In the genomic region with DNA sequence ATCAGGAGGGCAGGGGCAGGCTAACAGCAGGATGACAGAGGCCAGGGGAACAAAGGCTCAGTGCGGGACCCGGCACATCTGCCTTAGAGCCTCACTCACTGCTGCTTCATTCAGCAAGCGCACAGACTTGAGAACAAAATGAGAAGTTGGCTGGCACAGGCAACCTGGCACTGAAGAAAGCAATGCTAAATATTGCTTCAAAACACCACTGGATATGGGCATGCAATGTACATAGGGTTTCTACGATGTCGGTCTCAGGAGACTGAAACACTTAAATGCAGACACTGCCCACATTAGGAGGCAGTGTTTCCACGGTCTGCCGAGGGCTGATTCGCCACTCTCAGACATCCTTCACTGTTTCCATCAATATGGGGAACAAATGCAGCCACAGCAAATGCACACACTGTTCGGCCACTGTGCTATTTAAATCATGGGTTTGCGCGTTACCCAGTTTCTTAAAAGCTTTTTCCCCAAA, we compare ENCODE assay signal across 13 mouse cellular contexts.
DNase-seq lines count a peak whose midpoint lies in the region; ATAC-seq and TF ChIP-seq lines count a peak whose summit lies in the region.
"Had no signal": no experiment of that assay in that cellular context is flagged by ENCODE, and none has a peak within 500 bp of the region (broad histone marks: within the 10 kb centered on the region; RNA-seq: fewer than 3 reads in every experiment).

No protein-coding gene starts in this region.

- peak; percentile 30 for DNase-seq in embryonic facial prominence, embryonic 14.5 days (ENCODE audit: low spot score)
- DNase-seq in embryonic facial prominence, embryonic 10.5 days (ENCODE audit: low spot score) = no peak
- DNase-seq in frontal cortex, adult 2 months (ENCODE audit: extremely low spot score in 1 of 2, low spot score in 1 of 2) = peak; percentile 2 to 30
- DNase-seq in midbrain, embryonic 10.5 days (ENCODE audit: low spot score) = peak; percentile 23
- DNase-seq in retina, embryonic 14.5 days (ENCODE audit: low spot score) = peak; percentile 13
- DNase-seq in limb, embryonic 10.5 days (ENCODE audit: low spot score) = no peak
- DNase-seq in stomach, postnatal 0 days (ENCODE audit: low spot score) = no peak
- no peak for DNase-seq in thymus, adult 18-20 months
- DNase-seq: cerebellum, adult 9-10 months; heart, postnatal 4 days; kidney, adult 9 months had no signal

- H3K4me2 ChIP-seq in embryonic facial prominence, embryonic 14.5 days (ENCODE audit: low read depth, low read length) = no peak overlapping the region
- no peak overlapping the region for H3K4me2 ChIP-seq in stomach, postnatal 0 days (replicated peaks; ENCODE audit: low read depth)
- H3K4me2 ChIP-seq: liver, embryonic 11.5 days had no signal

- H3K4me3 ChIP-seq in embryonic facial prominence, embryonic 14.5 days (ENCODE audit: low read depth, low read length) = no peak overlapping the region
- no peak overlapping the region for H3K4me3 ChIP-seq in embryonic facial prominence, embryonic 10.5 days
- no peak overlapping the region for H3K4me3 ChIP-seq in midbrain, embryonic 10.5 days
- H3K4me3 ChIP-seq in limb, embryonic 10.5 days = no peak overlapping the region
- H3K4me3 ChIP-seq in stomach, postnatal 0 days (ENCODE audit: low read depth, low read length) = no peak overlapping the region

- no peaks in the 10 kb centered on the region for H3K4me1 ChIP-seq in embryonic facial prominence, embryonic 14.5 days (ENCODE audit: control insufficient read depth, insufficient read depth, low read length)
- H3K4me1 ChIP-seq in embryonic facial prominence, embryonic 10.5 days = no peaks in the 10 kb centered on the region
- H3K4me1 ChIP-seq in midbrain, embryonic 10.5 days = peaks cover 15% of the 10 kb centered on the region
- peaks cover 12% of the 10 kb centered on the region; the same call in 1 of the 2 replicates for H3K4me1 ChIP-seq in limb, embryonic 10.5 days
- no peaks in the 10 kb centered on the region for H3K4me1 ChIP-seq in stomach, postnatal 0 days (replicated peaks; ENCODE audit: control insufficient read depth, insufficient read depth)

- no peak for TF ChIP-seq CTCF in stomach, postnatal 0 days (IDR thresholded peaks at IDR 0.05; ENCODE audit: low read depth)

- TF ChIP-seq EP300 in stomach, postnatal 0 days (optimal IDR thresholded peaks at IDR 0.05) = no peak

- no peak for ATAC-seq in embryonic facial prominence, embryonic 14.5 days (ENCODE audit: low read depth)
- no peak for ATAC-seq in stomach, postnatal 0 days (ENCODE audit: low FRiP score, low TSS enrichment)
- ATAC-seq: lung, postnatal 0 days had no signal

- 64% methylated on average over 11 of the region's 11 CpGs for WGBS in embryonic facial prominence, embryonic 14.5 days
- WGBS in embryonic facial prominence, embryonic 10.5 days = 81% methylated on average over 11 of the region's 11 CpGs
- 69% methylated on average over 11 of the region's 11 CpGs for WGBS in midbrain, embryonic 10.5 days
- WGBS in limb, embryonic 10.5 days = 91% methylated on average over 11 of the region's 11 CpGs
- WGBS in stomach, postnatal 0 days = 80% methylated on average over 11 of the region's 11 CpGs

- H3K9me3 ChIP-seq in embryonic facial prominence, embryonic 14.5 days (ENCODE audit: control insufficient read depth, low read length) = no peaks in the 10 kb centered on the region
- no peaks in the 10 kb centered on the region for H3K9me3 ChIP-seq in embryonic facial prominence, embryonic 10.5 days
- H3K9me3 ChIP-seq in midbrain, embryonic 10.5 days (replicated peaks) = no peaks in the 10 kb centered on the region
- no peaks in the 10 kb centered on the region for H3K9me3 ChIP-seq in limb, embryonic 10.5 days (replicated peaks)
- no peaks in the 10 kb centered on the region for H3K9me3 ChIP-seq in stomach, postnatal 0 days (ENCODE audit: control insufficient read depth, low read length)

- no peak overlapping the region for H3K27ac ChIP-seq in embryonic facial prominence, embryonic 14.5 days (replicated peaks; ENCODE audit: low read depth, low read length)
- no peak overlapping the region for H3K27ac ChIP-seq in embryonic facial prominence, embryonic 10.5 days (replicated peaks)
- peak overlapping the region; percentile 63; the same call in 1 of the 2 replicates for H3K27ac ChIP-seq in midbrain, embryonic 10.5 days (replicated peaks)
- H3K27ac ChIP-seq in limb, embryonic 10.5 days = no peak overlapping the region
- H3K27ac ChIP-seq in stomach, postnatal 0 days (replicated peaks) = no peak overlapping the region

- H3K36me3 ChIP-seq in embryonic facial prominence, embryonic 14.5 days (ENCODE audit: control insufficient read depth, insufficient read depth, low read length) = no peaks in the 10 kb centered on the region
- H3K36me3 ChIP-seq in embryonic facial prominence, embryonic 10.5 days (replicated peaks) = no peaks in the 10 kb centered on the region
- no peaks in the 10 kb centered on the region for H3K36me3 ChIP-seq in midbrain, embryonic 10.5 days
- H3K36me3 ChIP-seq in limb, embryonic 10.5 days = no peaks in the 10 kb centered on the region
- no peaks in the 10 kb centered on the region for H3K36me3 ChIP-seq in stomach, postnatal 0 days (ENCODE audit: control insufficient read depth, insufficient read depth, low read length)

- H3K27me3 ChIP-seq in embryonic facial prominence, embryonic 14.5 days (replicated peaks; ENCODE audit: control insufficient read depth, insufficient read depth, low read length) = no peaks in the 10 kb centered on the region
- no peaks in the 10 kb centered on the region for H3K27me3 ChIP-seq in embryonic facial prominence, embryonic 10.5 days (replicated peaks; ENCODE audit: low read depth, poor library complexity, severe bottlenecking)
- H3K27me3 ChIP-seq in midbrain, embryonic 10.5 days (ENCODE audit: low read depth, poor library complexity, severe bottlenecking) = no peaks in the 10 kb centered on the region
- H3K27me3 ChIP-seq in limb, embryonic 10.5 days (ENCODE audit: low read depth, poor library complexity, severe bottlenecking) = no peaks in the 10 kb centered on the region
- H3K27me3 ChIP-seq in stomach, postnatal 0 days (ENCODE audit: control insufficient read depth, insufficient read depth, low read length) = no peaks in the 10 kb centered on the region

- H3K9ac ChIP-seq in embryonic facial prominence, embryonic 14.5 days (ENCODE audit: low read depth, low read length) = no peak overlapping the region
- no peak overlapping the region for H3K9ac ChIP-seq in stomach, postnatal 0 days (ENCODE audit: low read length)

Comparison
In these comparisons a context has a peak if more than half of its experiments do, and no peak if none do; other contexts are left out.
1. DNase-seq: peak in embryonic facial prominence, embryonic 14.5 days (single experiment), frontal cortex, adult 2 months (2 of 2), midbrain, embryonic 10.5 days (single experiment) and retina, embryonic 14.5 days (single experiment); none in embryonic facial prominence, embryonic 10.5 days (single experiment), limb, embryonic 10.5 days (single experiment), stomach, postnatal 0 days (single experiment) and thymus, adult 18-20 months (0 of 2).